Mouse (Mus musculus) liver, embryonic 15.5 days (tissue): Measurements from ENCODE around the gene Ankrd9. TPM values are rescaled to one million over a fixed set of nuclear protein-coding genes. Genes with fewer than 3 reads are reported as not detected.
A peak's percentile ranks its signal among the peaks of the same experiment; 100 is the strongest.

ENCODE experiments used
- ATAC-seq: fragments of 200-750 bp; cut with Nextera tagmentation; 2 replicates; pipeline ENCODE4 v1.8.0; 2017; ENCODE audit warnings: moderate number of reproducible peaks, mild to moderate bottlenecking, moderate library complexity; ENCODE audit not compliant: insufficient read depth
- H3K27ac ChIP-seq: fragments of 300-500 bp; sonication (generic); replicated peaks from 2 replicates; pipeline ENCODE4 v1.5.1; 2015; ENCODE audit warnings: mild to moderate bottlenecking, inconsistent platforms
- H3K27me3 ChIP-seq: fragments of 300-500 bp; sonication (generic); 2 replicates; pipeline ENCODE4 v1.6.1; 2015; ENCODE audit warnings: mild to moderate bottlenecking, inconsistent platforms
- H3K36me3 ChIP-seq: fragments of 300-500 bp; sonication (generic); replicated peaks from 2 replicates; pipeline ENCODE4 v1.6.1; 2015; ENCODE audit warnings: moderate library complexity, mild to moderate bottlenecking, inconsistent platforms
- H3K4me1 ChIP-seq: fragments of 300-500 bp; sonication (generic); replicated peaks from 2 replicates; pipeline ENCODE4 v1.6.1; 2015; ENCODE audit warnings: inconsistent platforms
- H3K4me2 ChIP-seq: fragments of 300-500 bp; sonication (generic); 2 replicates; pipeline ENCODE4 v1.6.1; 2015; ENCODE audit warnings: moderate library complexity, mild to moderate bottlenecking, inconsistent platforms
- H3K4me3 ChIP-seq: fragments of 300-500 bp; sonication (generic); replicated peaks from 2 replicates; pipeline ENCODE4 v1.5.1; 2015; ENCODE audit warnings: mild to moderate bottlenecking, inconsistent platforms
- H3K9ac ChIP-seq: fragments of 300-500 bp; sonication (generic); 2 replicates; pipeline ENCODE4 v1.6.1; 2015; ENCODE audit warnings: moderate library complexity, mild to moderate bottlenecking, inconsistent platforms
- H3K9me3 ChIP-seq: fragments of 300-500 bp; sonication (generic); replicated peaks from 2 replicates; pipeline ENCODE4 v1.6.1; 2016; ENCODE audit warnings: inconsistent platforms
- WGBS: fragments of 180-500 bp; shearing (Covaris S2); methylation state at CpG from one replicate; pipeline ENCODE4 v1.1.7; 2015; ENCODE audit warnings: mixed read lengths; ENCODE audit not compliant: insufficient replicate concordance; 5-methylcytosine and 5-hydroxymethylcytosine counted together
- polyA plus RNA-seq: library from polyadenylated mRNA; unstranded; fragments of >200 nt; fragmentation: Nextera tagmentation; extraction: Ambion mirVana; gene quantifications from 2 replicates; pipeline ENCODE4 v1.2.1, GENCODE M21; 2015

Gene Ankrd9
- polyA plus RNA-seq, 1 experiment from 2014 or later, result 63.5 TPM

DNA sequence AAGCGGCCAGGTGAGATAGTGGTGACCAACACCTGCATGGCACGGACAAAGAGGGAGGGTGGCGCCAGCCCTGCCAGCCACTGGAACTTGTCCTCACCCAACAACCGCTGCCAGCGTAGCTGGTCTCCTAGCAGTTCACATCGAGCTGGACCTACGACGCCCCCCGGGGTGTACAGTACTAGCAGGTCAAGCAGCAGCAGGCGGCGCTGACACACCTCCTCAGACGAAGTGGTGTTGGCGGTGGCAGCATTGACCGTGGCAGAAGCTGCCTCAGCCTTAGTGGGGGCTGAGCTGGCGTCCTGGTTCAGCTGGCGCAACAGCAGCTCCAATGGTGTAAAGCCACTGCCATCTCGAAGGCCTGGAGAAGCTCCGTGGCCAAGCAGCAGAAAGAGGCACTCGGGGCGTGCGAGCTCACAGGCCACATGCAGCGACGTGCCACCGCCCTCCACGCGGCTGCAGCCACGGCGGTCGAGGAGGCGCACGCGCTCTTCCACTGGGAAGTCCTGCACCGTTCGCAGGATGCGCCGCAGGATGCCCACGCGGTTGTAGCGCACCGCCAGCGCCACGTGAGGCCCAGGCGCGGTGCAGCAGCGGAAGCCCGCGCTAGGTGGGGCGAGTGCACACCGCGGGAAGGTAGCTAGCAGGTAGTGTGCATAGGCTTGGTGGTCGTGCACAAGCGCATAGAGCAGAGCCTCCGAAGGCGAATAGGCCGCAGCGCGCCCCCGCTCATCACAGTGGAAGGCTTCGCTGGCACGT is 2.1 kb downstream of the Ankrd9 start:
- H3K4me3 ChIP-seq, result peak overlapping the region; percentile 95
- H3K4me2 ChIP-seq, result peak overlapping the region; percentile 89
- H3K36me3 ChIP-seq, result peaks cover 51% of the 10 kb centered on the region
- H3K4me1 ChIP-seq, result peaks cover 81% of the 10 kb centered on the region
- 0 out of 2 replicates have a peak, but pooled peaks cover 3% of the 10 kb centered on the region for H3K27me3 ChIP-seq
- H3K9me3 ChIP-seq, result no peaks in the 10 kb centered on the region
- H3K9ac ChIP-seq, result peak overlapping the region; percentile 98
- 92% methylated on average over 60 of the region's 60 CpGs for WGBS
- no peak for ATAC-seq
- peak overlapping the region; percentile 98 for H3K27ac ChIP-seq

DNA sequence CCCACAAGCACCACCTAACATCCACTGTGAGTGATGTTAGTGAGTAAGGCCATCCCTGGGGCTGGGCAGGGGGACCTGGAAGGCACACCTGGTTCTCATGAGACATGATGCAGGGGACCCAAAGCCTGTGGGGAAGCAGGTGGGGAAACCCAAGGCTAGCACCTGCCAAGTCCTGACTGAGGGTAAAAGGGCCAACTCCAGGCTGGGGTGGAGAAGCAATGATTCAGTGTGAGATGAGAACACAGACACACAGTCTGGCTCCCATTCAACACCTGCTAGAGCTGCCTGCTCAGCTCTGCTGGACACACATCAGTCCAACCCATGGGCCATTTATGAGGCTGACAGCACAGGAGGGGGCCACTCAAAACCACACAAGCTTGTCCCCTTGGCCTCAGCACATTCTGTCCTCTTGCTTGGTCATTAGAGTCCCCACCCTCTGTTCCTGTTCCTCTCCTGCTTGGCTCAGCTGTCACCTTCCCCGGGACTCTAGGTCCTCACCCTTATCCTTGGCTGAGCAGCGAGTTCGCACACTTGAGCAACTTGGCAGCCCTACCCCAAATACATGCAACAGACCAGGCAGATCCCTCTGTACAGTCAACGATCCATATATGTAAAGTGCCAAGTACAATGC is 2.9 kb downstream of the Ankrd9 start:
- Histone ChIP-seq H3K27me3 (no peaks in the 10 kb centered on the region), H3K9ac (peak overlapping the region; percentile 54), H3K36me3 (peaks cover 59% of the 10 kb centered on the region), H3K4me2 (peak overlapping the region; percentile 89), H3K4me1 (peaks cover 89% of the 10 kb centered on the region), H3K27ac (peak overlapping the region; percentile 98), H3K9me3 (no peaks in the 10 kb centered on the region), H3K4me3 (peak overlapping the region; percentile 95)
- ATAC-seq, result no peak
- WGBS, result 84% methylated on average over 4 of the region's 4 CpGs

DNA sequence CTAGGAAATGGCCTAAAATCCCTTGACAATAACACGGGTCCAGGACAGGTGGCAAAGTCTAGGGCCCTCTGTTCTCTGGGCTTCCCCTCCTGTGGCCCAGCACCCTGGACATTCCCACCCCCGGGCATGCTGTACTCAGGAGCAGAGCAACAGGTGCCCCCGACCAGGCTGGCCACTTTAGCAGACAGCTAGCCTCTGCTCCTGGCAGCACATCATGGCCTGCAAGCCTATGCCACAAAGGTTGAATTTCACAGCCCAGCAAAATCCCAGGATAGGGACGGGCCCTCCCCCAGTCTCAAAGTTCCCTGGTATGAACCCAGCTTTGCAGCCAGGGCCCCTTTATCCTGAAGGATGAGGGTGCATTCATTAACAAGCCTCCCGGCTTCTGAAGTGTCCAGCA is 3.5 kb downstream of the Ankrd9 start:
- peaks cover 90% of the 10 kb centered on the region for H3K4me1 ChIP-seq
- WGBS, result 76% methylated on average over 5 of the region's 5 CpGs
- ATAC-seq, result no peak
- peak overlapping the region; percentile 98 for H3K27ac ChIP-seq
- peak overlapping the region; percentile 89 for H3K4me2 ChIP-seq
- H3K4me3 ChIP-seq, result peak overlapping the region; percentile 95
- H3K9ac ChIP-seq, result peak overlapping the region; percentile 54
- peaks cover 64% of the 10 kb centered on the region for H3K36me3 ChIP-seq
- no peaks in the 10 kb centered on the region for H3K9me3 ChIP-seq
- no peaks in the 10 kb centered on the region for H3K27me3 ChIP-seq

DNA sequence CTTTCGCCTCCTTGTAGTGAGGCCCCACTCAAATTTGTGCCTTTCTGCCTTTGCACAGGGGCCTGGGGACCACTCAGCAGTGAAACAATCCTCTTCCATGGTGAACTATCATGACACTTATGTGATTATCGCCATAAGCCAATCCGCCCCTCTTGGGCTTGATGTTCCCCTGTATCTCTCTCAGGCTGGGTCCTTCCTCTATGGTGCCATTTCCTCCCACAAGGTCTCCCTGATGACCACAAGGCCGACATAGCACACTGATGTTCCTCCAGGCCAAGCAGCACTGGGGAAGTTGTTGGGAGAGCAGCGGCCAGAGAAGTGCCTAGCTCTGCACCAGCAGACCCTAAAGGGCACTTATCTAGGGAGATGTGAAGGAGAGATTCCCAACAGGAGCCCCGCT is 4.1 kb downstream of the Ankrd9 start:
- H3K9me3 ChIP-seq, result no peaks in the 10 kb centered on the region
- H3K4me2 ChIP-seq, result peak overlapping the region; percentile 89
- H3K9ac ChIP-seq, result peak overlapping the region; percentile 54
- H3K4me3 ChIP-seq, result peak overlapping the region; percentile 95
- peaks cover 71% of the 10 kb centered on the region for H3K36me3 ChIP-seq
- ATAC-seq, result no peak
- H3K27me3 ChIP-seq, result no peaks in the 10 kb centered on the region
- peak overlapping the region; percentile 98 for H3K27ac ChIP-seq
- 15% methylated on average over 6 of the region's 6 CpGs for WGBS
- peaks cover 83% of the 10 kb centered on the region for H3K4me1 ChIP-seq

DNA sequence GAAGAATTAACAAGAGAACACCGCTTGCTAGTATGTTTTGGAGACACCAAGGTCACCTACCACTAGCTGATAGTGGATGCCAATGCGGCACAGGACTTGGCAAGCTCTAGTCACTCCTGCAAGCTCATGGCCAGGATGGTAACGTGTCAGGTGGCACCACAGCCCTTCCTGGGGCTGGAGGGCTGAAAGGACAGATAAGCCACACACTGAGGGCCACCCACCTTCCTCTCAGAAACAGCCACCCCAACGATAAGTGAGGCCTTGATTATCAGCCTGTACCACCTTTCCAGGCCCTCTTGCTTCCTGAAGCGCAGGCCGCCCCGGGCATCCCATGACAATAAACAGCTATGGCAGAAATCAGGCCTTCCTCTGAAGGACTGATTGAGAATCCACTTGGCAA is 4.5 kb downstream of the Ankrd9 start:
- WGBS, result 21% methylated on average over 7 of the region's 7 CpGs
- Histone ChIP-seq H3K9me3 (no peaks in the 10 kb centered on the region), H3K9ac (peak overlapping the region; percentile 59), H3K27me3 (no peaks in the 10 kb centered on the region), H3K36me3 (peaks cover 75% of the 10 kb centered on the region), H3K4me2 (peak overlapping the region; percentile 89), H3K27ac (peak overlapping the region; percentile 98), H3K4me3 (peak overlapping the region; percentile 95), H3K4me1 (peaks cover 79% of the 10 kb centered on the region)
- ATAC-seq, result peak; percentile 83

DNA sequence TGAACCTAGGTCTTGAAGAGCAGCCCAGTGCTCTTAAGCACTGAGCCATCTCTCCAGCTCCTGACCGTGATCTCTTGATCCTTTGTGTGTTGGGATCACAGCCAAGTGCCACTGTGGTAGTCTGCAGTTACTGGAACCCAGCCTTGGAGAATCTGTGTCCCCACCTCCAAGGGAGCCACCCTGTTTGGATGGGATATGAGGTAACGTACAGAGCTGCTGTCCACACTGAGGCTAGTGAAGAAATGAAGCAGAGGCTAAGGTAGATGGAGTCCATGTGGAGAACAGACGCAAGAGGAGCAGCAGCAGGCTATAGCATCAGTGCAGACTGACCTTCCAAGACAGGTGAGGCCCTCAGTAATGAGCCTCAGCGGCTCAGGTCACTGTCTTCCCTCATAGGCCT is 5.0 kb downstream of the Ankrd9 start:
- H3K27ac ChIP-seq, result peak overlapping the region; percentile 98
- peaks cover 80% of the 10 kb centered on the region for H3K36me3 ChIP-seq
- peak; percentile 33 for ATAC-seq
- peak overlapping the region; percentile 95 for H3K4me3 ChIP-seq
- peak overlapping the region; percentile 59 for H3K9ac ChIP-seq
- peak overlapping the region; percentile 89 for H3K4me2 ChIP-seq
- H3K27me3 ChIP-seq, result no peaks in the 10 kb centered on the region
- 51% methylated on average over 4 of the region's 4 CpGs for WGBS
- H3K4me1 ChIP-seq, result peaks cover 77% of the 10 kb centered on the region
- no peaks in the 10 kb centered on the region for H3K9me3 ChIP-seq

DNA sequence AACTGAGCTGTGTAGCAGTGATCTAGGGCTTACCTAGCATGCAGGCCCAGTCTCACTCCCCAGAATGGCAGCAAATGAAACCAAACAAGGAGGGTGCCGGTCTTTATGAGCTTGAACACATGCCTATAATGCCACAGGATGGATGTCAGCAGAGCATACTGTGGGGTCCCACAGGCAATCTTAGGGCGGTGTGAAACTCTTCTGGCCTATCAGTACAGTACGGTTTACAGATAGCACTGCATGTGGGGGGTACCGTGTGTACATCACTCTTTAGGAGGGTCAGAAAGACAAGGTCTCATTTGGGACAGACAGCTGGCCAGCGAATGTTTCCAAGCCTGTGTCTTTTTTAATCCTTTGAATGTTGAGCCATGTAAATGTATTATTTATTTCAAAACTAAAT is 6.9 kb downstream of the Ankrd9 start:
- Histone ChIP-seq H3K36me3 (peaks cover 85% of the 10 kb centered on the region), H3K4me1 (peaks cover 72% of the 10 kb centered on the region), H3K9ac (peak overlapping the region; percentile 19; the same call in 1 of the 2 replicates)

DNA sequence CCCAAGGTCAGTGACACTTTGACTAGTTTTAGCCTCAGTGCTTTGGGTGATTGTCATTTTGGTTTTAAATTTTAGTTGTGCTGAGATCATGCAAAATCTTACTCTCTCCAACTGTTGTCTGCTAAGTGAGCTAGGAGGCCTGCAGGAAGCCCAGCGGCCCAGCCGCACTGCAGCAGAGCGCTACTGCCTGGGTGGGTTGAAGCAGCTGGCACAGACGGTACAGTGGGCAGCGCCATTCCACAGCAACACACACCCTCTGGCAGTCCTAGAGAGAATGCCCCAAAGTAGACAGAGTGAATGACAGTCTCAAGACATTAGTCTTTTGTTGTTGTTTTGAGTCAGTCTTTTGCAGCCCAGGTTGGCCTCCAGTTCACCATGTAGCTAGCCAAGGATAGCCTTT is 8.4 kb downstream of the Ankrd9 start:
- ATAC-seq, result no peak
- no peak overlapping the region for H3K4me3 ChIP-seq
- WGBS, result 86% methylated on average over 5 of the region's 5 CpGs
- H3K36me3 ChIP-seq, result peaks cover 69% of the 10 kb centered on the region
- no peaks in the 10 kb centered on the region for H3K27me3 ChIP-seq
- H3K9ac ChIP-seq, result no peak overlapping the region
- H3K27ac ChIP-seq, result peak overlapping the region; percentile 98; the same call in 1 of the 2 replicates
- H3K9me3 ChIP-seq, result no peaks in the 10 kb centered on the region
- H3K4me2 ChIP-seq, result no peak overlapping the region
- H3K4me1 ChIP-seq, result peaks cover 72% of the 10 kb centered on the region

More for the DNA sequence above, 6.9 kb downstream of the Ankrd9 start:
- Histone ChIP-seq H3K4me3 (peak overlapping the region; percentile 21; the same call in 1 of the 2 replicates), H3K4me2 (peak overlapping the region; percentile 51), H3K27me3 (no peaks in the 10 kb centered on the region), H3K27ac (peak overlapping the region; percentile 98), H3K9me3 (no peaks in the 10 kb centered on the region)
- WGBS, result 36% methylated on average over 5 of the region's 5 CpGs
- ATAC-seq, result no peak

DNA sequence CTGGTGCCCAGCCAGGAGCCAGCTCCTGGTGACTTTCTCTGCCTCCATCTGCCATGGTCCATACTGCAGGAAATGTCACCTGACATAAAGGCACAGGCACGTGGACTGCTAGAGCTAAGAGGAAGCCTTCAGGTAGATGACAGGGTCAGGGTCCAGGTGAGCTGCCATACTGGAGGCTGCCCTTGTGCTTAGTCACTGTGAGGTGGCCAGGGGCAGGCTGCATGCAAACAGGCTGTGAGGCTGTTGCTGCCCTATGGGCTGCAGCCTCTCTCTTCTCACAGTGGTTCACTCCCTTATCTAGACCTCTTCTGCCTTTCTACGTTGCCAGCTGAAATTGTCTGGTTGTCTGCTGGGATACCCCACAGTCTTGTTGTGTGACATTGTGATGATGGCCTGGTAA is 11.7 kb downstream of the Ankrd9 start:
- no peaks in the 10 kb centered on the region for H3K9me3 ChIP-seq
- H3K4me1 ChIP-seq, result peaks cover 45% of the 10 kb centered on the region
- H3K4me2 ChIP-seq, result no peak overlapping the region
- 49% methylated on average over 2 of the region's 2 CpGs for WGBS
- no peak overlapping the region for H3K9ac ChIP-seq
- H3K36me3 ChIP-seq, result peaks cover 49% of the 10 kb centered on the region
- ATAC-seq, result peak; percentile 62
- no peaks in the 10 kb centered on the region for H3K27me3 ChIP-seq
- H3K4me3 ChIP-seq, result no peak overlapping the region
- peak overlapping the region; percentile 80 for H3K27ac ChIP-seq

DNA sequence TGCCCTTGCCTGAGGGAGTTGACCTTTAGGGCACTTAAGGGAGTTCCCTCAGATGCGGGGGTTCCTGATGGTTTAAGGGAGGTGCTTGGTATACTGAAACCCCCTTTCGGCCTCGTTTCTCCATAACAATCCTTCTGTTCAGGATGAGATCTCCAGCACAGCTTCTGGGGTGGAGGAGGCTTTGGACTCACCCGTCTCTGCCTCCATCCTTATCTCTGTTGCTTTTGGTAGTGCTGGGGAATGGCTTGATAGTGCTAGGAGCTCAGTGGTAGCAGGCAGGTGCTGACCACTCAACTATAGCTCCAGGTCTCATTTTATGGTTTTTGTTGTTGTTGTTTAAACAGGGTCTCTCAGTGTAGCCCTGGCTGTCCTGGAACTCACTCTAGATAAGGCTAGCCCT is 12.8 kb downstream of the Ankrd9 start:
- Histone ChIP-seq H3K36me3 (peaks cover 40% of the 10 kb centered on the region), H3K27ac (peak overlapping the region; percentile 80), H3K9ac (peak overlapping the region; percentile 26; the same call in 1 of the 2 replicates), H3K4me2 (peak overlapping the region; percentile 29; the same call in 1 of the 2 replicates), H3K27me3 (no peaks in the 10 kb centered on the region), H3K9me3 (no peaks in the 10 kb centered on the region), H3K4me3 (no peak overlapping the region), H3K4me1 (peaks cover 40% of the 10 kb centered on the region)
- peak; percentile 84 for ATAC-seq
- WGBS, result 51% methylated on average over 4 of the region's 4 CpGs

DNA sequence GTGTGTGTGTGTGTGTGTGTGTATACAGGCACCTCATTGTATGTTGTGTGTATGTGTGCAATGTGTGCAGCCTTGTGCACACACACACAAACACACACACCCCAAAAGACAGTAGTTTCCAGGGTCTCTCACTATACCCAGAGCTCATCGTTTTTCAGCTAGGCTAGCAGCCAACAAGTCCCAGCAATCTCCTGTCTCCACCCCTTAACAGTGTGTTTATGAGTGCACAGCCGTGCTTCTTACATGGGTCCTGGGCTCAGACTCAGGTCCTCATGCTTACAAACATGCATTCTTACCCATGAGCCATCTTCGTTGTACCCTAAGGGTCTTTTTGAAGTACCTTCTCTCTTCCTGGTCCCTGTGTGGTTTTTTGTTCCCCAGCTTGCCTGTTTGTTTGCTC is 13.3 kb downstream of the Ankrd9 start:
- WGBS, result 43% methylated on average over 3 of the region's 3 CpGs
- H3K4me3 ChIP-seq, result no peak overlapping the region
- H3K4me1 ChIP-seq, result peaks cover 36% of the 10 kb centered on the region
- no peaks in the 10 kb centered on the region for H3K9me3 ChIP-seq
- H3K9ac ChIP-seq, result peak overlapping the region; percentile 26; the same call in 1 of the 2 replicates
- H3K27me3 ChIP-seq, result no peaks in the 10 kb centered on the region
- H3K4me2 ChIP-seq, result peak overlapping the region; percentile 29; the same call in 1 of the 2 replicates
- ATAC-seq, result peak; percentile 49
- peaks cover 34% of the 10 kb centered on the region for H3K36me3 ChIP-seq
- H3K27ac ChIP-seq, result peak overlapping the region; percentile 80
